Mouse (Mus musculus): ENCODE measurements at regions not wholly inside any gene's neighbourhood (a gene's known extent, or its start where the extent isn't known, plus 50 kb on each side); places are given as distances from the start of the nearest gene placed in this dataset.
A peak's percentile ranks its signal among the peaks of the same experiment; 100 is the strongest.

DNA sequence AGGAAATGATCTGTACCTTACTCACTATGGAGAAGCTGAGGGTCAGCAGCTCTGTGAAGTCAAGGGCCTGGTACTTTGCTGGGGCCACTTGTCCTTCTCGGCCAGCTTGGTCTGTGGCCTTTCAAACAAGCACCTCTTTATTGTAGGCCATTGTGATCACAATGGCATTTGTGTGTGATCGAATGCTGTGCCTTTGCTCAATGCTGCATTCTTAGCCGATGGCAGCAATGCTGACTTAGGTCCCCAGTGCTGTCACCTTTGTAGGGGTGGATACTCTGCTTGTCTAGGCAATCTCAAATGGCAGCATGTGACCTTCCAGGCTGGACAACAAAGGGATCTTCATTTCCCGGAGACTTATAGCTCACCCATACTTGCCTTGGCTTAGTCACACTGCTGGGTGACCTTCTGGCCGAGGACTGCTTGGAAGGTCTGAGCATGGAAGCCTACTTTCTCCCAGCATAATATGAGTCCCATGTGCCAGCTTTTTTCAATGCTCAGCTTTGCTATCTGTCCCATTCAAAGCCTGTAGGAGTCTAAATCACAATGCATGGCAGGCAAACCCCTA, 100.4 kb upstream of the Shh start:
- ATAC-seq (ENCODE audit: low read depth): no peak
- no peak overlapping the region for H3K4me2 ChIP-seq (ENCODE audit: low read depth, low read length)
- H3K9me3 ChIP-seq (ENCODE audit: control insufficient read depth, low read length): no peaks in the 10 kb centered on the region
- H3K4me3 ChIP-seq (ENCODE audit: low read depth, low read length): no peak overlapping the region
- no peaks in the 10 kb centered on the region for H3K4me1 ChIP-seq (ENCODE audit: control insufficient read depth, insufficient read depth, low read length)
- 67% methylated on average over 5 of the region's 5 CpGs for WGBS
- no peaks in the 10 kb centered on the region for H3K36me3 ChIP-seq (ENCODE audit: control insufficient read depth, insufficient read depth, low read length)
- H3K27ac ChIP-seq (ENCODE audit: low read depth, low read length): no peak overlapping the region
- no peak overlapping the region for H3K9ac ChIP-seq (replicated peaks; ENCODE audit: low read depth, low read length)
- H3K27me3 ChIP-seq (ENCODE audit: control insufficient read depth, insufficient read depth, low read length): no peaks in the 10 kb centered on the region

DNA sequence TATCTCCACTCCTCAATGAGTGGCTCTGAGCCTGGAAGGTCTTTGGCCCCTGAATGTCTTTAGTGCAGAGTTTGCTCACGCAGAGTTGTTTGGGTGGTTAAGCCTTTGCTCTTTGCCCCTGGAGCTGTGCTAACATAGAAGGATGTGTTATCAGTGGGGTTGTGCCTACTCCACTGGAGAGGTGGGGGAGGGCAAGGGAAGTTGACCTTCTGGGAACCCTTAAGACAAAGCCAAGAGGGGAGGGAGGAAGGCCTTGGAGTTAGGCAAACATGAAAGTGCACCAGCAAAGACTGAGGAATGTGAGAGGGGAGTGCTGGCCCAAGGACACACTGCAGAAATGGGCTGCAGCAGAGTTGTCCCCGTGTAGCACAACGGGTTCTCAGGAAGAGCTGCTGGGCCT, 96.3 kb upstream of the Shh start:
- H3K9ac ChIP-seq (replicated peaks; ENCODE audit: low read depth, low read length): no peak overlapping the region
- WGBS: 33% methylated on average over 3 of the region's 3 CpGs
- no peak for ATAC-seq (ENCODE audit: low read depth)

DNA sequence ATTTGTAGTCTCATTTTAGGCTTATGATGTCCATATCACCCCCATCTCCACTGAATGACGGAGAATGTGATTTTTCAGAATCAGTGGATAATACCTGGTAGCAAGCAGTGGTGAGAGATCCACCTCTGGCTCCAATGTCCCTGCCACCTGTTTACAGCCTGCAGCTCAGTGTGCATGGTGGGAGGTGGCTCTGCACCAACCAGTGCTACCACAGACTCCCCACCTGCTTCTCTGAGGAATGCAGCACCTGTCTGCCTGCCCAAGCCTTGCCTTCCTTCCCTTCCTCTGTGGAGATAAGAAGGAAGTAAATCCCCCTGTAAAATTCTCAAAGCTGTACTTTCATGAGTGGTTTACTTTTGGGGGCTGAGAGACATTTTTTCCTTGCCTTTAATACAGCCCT, 95.9 kb upstream of the Shh start:
- ATAC-seq (ENCODE audit: low read depth): no peak
- H3K9me3 ChIP-seq (ENCODE audit: control insufficient read depth, low read length): no peaks in the 10 kb centered on the region

More for the DNA sequence above, 96.3 kb upstream of the Shh start:
- Histone ChIP-seq H3K27me3 (ENCODE audit: control insufficient read depth, insufficient read depth, low read length) (no peaks in the 10 kb centered on the region), H3K9me3 (ENCODE audit: control insufficient read depth, low read length) (no peaks in the 10 kb centered on the region), H3K27ac (ENCODE audit: low read depth, low read length) (no peak overlapping the region), H3K4me3 (ENCODE audit: low read depth, low read length) (no peak overlapping the region), H3K4me2 (ENCODE audit: low read depth, low read length) (no peak overlapping the region), H3K4me1 (ENCODE audit: control insufficient read depth, insufficient read depth, low read length) (no peaks in the 10 kb centered on the region), H3K36me3 (ENCODE audit: control insufficient read depth, insufficient read depth, low read length) (no peaks in the 10 kb centered on the region)

DNA sequence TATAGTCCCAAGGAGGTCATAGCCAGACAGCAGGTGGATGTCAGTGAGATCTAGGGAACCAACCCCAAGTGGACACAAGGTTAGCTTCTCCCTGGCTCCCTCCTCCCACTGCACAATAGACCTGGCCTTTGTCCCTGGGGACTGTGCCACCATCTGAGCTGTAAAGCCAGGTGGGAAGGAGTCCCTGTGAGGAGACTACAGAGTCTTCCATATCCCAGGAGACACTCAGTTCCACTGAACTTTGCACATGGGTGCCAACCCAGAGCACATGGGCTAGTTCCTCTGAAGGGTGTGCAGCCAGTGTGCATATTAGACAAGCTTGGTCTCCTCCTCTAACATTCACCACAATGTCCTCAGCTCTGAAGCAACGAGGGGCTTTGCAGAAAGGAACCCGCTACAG, 86.5 kb upstream of the Shh start:
- no peaks in the 10 kb centered on the region for H3K9me3 ChIP-seq (ENCODE audit: control insufficient read depth, low read length)
- no peaks in the 10 kb centered on the region for H3K4me1 ChIP-seq (ENCODE audit: control insufficient read depth, insufficient read depth, low read length)
- no peak overlapping the region for H3K4me2 ChIP-seq (ENCODE audit: low read depth, low read length)
- no peak overlapping the region for H3K4me3 ChIP-seq (ENCODE audit: low read depth, low read length)
- H3K36me3 ChIP-seq (ENCODE audit: control insufficient read depth, insufficient read depth, low read length): no peaks in the 10 kb centered on the region
- no peak overlapping the region for H3K27ac ChIP-seq (ENCODE audit: low read depth, low read length)
- WGBS: 78% methylated on average over 2 of the region's 2 CpGs
- ATAC-seq (ENCODE audit: low read depth): no peak
- H3K27me3 ChIP-seq (ENCODE audit: control insufficient read depth, insufficient read depth, low read length): no peaks in the 10 kb centered on the region
- no peak overlapping the region for H3K9ac ChIP-seq (replicated peaks; ENCODE audit: low read depth, low read length)

More for the DNA sequence above, 95.9 kb upstream of the Shh start:
- H3K27ac ChIP-seq (ENCODE audit: low read depth, low read length): no peak overlapping the region
- WGBS: 79% methylated on average over 1 of the region's 1 CpGs
- no peak overlapping the region for H3K4me3 ChIP-seq (ENCODE audit: low read depth, low read length)
- no peaks in the 10 kb centered on the region for H3K4me1 ChIP-seq (ENCODE audit: control insufficient read depth, insufficient read depth, low read length)
- no peak overlapping the region for H3K9ac ChIP-seq (replicated peaks; ENCODE audit: low read depth, low read length)
- no peaks in the 10 kb centered on the region for H3K36me3 ChIP-seq (ENCODE audit: control insufficient read depth, insufficient read depth, low read length)
- H3K4me2 ChIP-seq (ENCODE audit: low read depth, low read length): no peak overlapping the region
- H3K27me3 ChIP-seq (ENCODE audit: control insufficient read depth, insufficient read depth, low read length): no peaks in the 10 kb centered on the region

DNA sequence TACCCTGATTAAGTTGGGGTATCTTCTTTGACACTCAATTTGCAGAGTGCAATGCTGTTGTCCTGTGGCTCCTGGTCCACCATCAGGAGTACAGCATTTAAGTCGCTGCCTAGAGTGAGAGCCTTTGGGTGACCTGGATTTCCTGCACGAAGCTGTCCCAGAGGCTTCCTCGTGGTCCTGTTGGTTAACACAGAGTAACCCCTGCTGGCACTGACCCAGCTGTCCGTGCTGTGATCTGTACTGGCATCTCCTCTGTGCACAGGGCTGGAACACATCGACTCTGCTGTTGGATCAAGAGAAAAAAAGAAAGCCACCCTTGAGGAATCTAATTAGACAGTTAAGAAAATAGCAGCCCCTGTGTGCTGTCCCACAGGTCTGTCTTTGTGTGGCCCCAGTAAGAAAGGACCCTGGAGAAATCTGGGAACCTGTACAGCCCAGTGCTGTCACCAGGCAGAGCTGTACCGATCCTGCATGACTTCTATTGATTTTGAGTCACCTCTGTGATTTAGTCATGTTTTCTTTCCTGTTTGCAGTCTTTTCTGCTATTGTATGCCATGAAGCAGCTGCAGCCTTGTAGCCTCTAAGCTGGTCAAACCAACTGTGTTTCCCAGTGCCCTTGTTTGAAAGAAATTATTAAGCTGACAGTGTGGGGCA, 63.3 kb upstream of the Shh start:
- Histone ChIP-seq H3K36me3 (ENCODE audit: control insufficient read depth, insufficient read depth, low read length) (no peaks in the 10 kb centered on the region), H3K4me1 (ENCODE audit: control insufficient read depth, insufficient read depth, low read length) (no peaks in the 10 kb centered on the region), H3K9ac (replicated peaks; ENCODE audit: low read depth, low read length) (no peak overlapping the region), H3K4me3 (ENCODE audit: low read depth, low read length) (no peak overlapping the region), H3K4me2 (ENCODE audit: low read depth, low read length) (no peak overlapping the region), H3K9me3 (ENCODE audit: control insufficient read depth, low read length) (no peaks in the 10 kb centered on the region), H3K27ac (ENCODE audit: low read depth, low read length) (no peak overlapping the region), H3K27me3 (ENCODE audit: control insufficient read depth, insufficient read depth, low read length) (no peaks in the 10 kb centered on the region)
- ATAC-seq (ENCODE audit: low read depth): no peak
- 58% methylated on average over 6 of the region's 6 CpGs for WGBS

DNA sequence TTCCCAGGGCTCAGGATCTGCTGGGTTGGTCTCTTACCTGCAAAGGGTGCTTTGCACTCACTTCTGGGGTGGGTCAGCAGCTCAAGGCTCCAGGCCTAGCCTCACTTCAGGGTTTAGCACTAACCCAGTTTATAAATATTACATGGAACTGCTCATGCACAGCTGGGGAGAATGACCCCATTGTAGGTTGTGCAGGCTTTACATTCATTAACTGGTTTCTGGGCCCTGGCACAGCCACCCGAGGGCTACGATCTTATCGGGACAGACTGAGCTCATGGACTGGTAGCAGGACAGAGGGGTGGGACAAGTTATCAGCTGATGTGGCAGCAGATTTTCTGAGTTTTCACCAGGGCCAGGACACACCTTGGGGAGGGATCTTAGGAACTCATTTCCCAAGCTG, 59.4 kb upstream of the Shh start:
- no peak overlapping the region for H3K4me2 ChIP-seq (ENCODE audit: low read depth, low read length)
- no peaks in the 10 kb centered on the region for H3K4me1 ChIP-seq (ENCODE audit: control insufficient read depth, insufficient read depth, low read length)
- no peaks in the 10 kb centered on the region for H3K36me3 ChIP-seq (ENCODE audit: control insufficient read depth, insufficient read depth, low read length)
- no peaks in the 10 kb centered on the region for H3K9me3 ChIP-seq (ENCODE audit: control insufficient read depth, low read length)
- H3K4me3 ChIP-seq (ENCODE audit: low read depth, low read length): no peak overlapping the region
- 77% methylated on average over 3 of the region's 3 CpGs for WGBS
- H3K27ac ChIP-seq (ENCODE audit: low read depth, low read length): no peak overlapping the region
- no peak overlapping the region for H3K9ac ChIP-seq (replicated peaks; ENCODE audit: low read depth, low read length)
- no peak for ATAC-seq (ENCODE audit: low read depth)
- H3K27me3 ChIP-seq (ENCODE audit: control insufficient read depth, insufficient read depth, low read length): no peaks in the 10 kb centered on the region

DNA sequence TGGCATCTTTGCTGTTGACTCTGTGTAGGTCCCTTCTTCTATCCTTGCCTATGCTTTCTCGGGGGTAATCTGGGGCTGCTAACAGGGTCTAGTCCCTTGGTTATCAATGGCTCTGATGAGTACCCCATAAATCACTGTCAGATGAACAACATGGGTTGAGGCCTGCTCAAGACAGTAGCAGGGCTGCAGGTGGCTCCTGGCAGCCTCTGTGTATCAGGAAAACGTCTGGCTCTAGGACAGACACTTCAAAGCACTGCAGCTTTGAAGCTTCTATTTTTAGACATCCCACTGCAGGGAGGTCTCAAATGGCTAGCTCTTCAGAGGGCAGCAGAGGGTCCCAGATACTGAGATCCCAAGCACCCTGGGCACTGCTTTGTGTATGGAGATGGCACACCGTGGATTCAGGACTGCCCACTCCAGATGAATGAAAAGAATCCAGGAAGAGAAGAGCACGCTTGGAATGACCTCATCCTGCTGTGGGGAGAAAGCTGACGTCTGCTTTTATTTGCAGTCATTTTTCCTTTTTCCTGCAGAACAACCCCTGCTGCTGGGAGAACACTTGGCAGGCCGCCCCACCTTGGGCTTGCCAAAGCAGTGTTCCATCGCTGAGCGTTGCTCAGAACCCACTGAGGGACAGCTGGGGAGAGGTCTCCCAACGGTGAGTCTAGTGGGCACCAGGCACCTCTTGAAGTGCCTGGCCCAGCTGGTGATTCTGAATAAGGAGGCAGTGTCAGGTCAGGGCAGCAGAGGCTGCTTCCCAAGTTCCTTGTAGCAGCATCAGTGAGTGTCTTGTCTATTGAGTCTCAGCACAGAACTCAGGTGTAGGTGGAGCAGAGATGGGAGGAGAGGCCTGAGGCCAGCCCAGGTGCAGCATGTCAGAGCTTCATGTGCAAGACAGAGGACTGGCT, 54.0 kb upstream of the Shh start:
- Histone ChIP-seq H3K4me2 (ENCODE audit: low read depth, low read length) (no peak overlapping the region), H3K4me3 (ENCODE audit: low read depth, low read length) (no peak overlapping the region), H3K27me3 (ENCODE audit: control insufficient read depth, insufficient read depth, low read length) (no peaks in the 10 kb centered on the region), H3K9me3 (ENCODE audit: control insufficient read depth, low read length) (no peaks in the 10 kb centered on the region), H3K27ac (ENCODE audit: low read depth, low read length) (no peak overlapping the region), H3K4me1 (ENCODE audit: control insufficient read depth, insufficient read depth, low read length) (no peaks in the 10 kb centered on the region), H3K36me3 (ENCODE audit: control insufficient read depth, insufficient read depth, low read length) (no peaks in the 10 kb centered on the region), H3K9ac (replicated peaks; ENCODE audit: low read depth, low read length) (no peak overlapping the region)
- WGBS: 42% methylated on average over 9 of the region's 9 CpGs
- peak; percentile 54; the same call in 1 of the 2 replicates for ATAC-seq (ENCODE audit: low read depth)

DNA sequence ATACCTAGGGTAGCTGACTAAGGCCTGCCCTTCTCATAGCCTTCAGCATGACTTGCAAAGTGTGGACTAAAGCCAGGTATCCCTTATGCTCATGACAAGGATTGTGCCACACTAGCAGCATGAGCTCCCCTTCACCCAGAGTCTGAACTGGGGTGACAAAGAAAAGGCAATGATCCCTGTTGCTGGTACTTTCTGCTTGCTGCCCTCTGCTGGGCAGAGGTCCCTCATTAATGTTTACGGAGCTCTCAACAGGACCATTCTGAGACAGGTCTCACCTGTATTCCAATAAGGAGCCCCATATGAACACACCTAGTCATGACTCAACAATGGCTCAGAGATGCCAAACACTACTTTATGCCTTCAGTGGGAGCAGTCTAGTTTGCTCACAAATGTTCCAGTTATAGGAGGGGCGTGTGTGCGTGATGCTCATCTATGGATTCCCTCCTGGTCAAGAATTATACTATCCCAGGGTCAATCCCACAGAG, 52.0 kb upstream of the Shh start:
- WGBS: 96% methylated on average over 3 of the region's 3 CpGs
- Histone ChIP-seq H3K4me1 (ENCODE audit: control insufficient read depth, insufficient read depth, low read length) (no peaks in the 10 kb centered on the region), H3K4me3 (ENCODE audit: low read depth, low read length) (no peak overlapping the region), H3K27ac (ENCODE audit: low read depth, low read length) (no peak overlapping the region), H3K9me3 (ENCODE audit: control insufficient read depth, low read length) (no peaks in the 10 kb centered on the region), H3K27me3 (ENCODE audit: control insufficient read depth, insufficient read depth, low read length) (no peaks in the 10 kb centered on the region), H3K4me2 (ENCODE audit: low read depth, low read length) (no peak overlapping the region), H3K9ac (replicated peaks; ENCODE audit: low read depth, low read length) (no peak overlapping the region), H3K36me3 (ENCODE audit: control insufficient read depth, insufficient read depth, low read length) (no peaks in the 10 kb centered on the region)
- no peak for ATAC-seq (ENCODE audit: low read depth)

All from neural tube, embryonic 14.5 days (tissue).